Mouse (Mus musculus) MEL (cell line): ENCODE data around the gene Dlgap1. TPM values are rescaled to one million over a fixed set of nuclear protein-coding genes. Genes with fewer than 3 reads are reported as not detected.

Source experiments
- DNase-seq: peaks from one replicate; pipeline ENCODE4 v3.0.0; 2011; ENCODE audit warnings: low read depth, low spot score
- H3K27ac ChIP-seq: 2 replicates; pipeline ENCODE4 v1.5.1; 2012; ENCODE audit warnings: low read depth, mild to moderate bottlenecking, control low read depth, low read length, moderate library complexity; ENCODE audit not compliant: control insufficient read depth
- H3K27me3 ChIP-seq, 2 experiments: fragments of 150-350 bp in 1 of 2; sonication (generic) in 1 of 2; 2 replicates each; pipeline ENCODE4 v1.6.1; 2012; ENCODE audit warnings: low read length in 2 of 2, mild to moderate bottlenecking in 2 of 2, improper control_type of control experiment in 1 of 2, moderate library complexity in 1 of 2; ENCODE audit not compliant: insufficient read depth in 2 of 2, control insufficient read depth in 1 of 2
- H3K36me3 ChIP-seq, 2 experiments: 2 replicates each; pipeline ENCODE4 v1.6.1; 2012 to 2014; ENCODE audit warnings: low read length in 2 of 2, improper control_type of control experiment in 1 of 2, inconsistent platforms in 1 of 2, mild to moderate bottlenecking in 1 of 2; ENCODE audit not compliant: insufficient read depth in 2 of 2, control insufficient read depth in 1 of 2
- H3K4me1 ChIP-seq, 2 experiments: fragments of 150-350 bp in 1 of 2; sonication (generic) in 1 of 2; 2 replicates each; pipeline ENCODE4 v1.6.1; 2012; ENCODE audit warnings: low read length in 2 of 2, improper control_type of control experiment in 1 of 2, mild to moderate bottlenecking in 1 of 2; ENCODE audit not compliant: insufficient read depth in 2 of 2, control insufficient read depth in 1 of 2
- H3K4me3 ChIP-seq, 2 experiments: fragments of 150-350 bp in 1 of 2; sonication (generic) in 1 of 2; 2 replicates each; pipeline ENCODE4 v1.5.1; 2012; ENCODE audit warnings: low read depth in 2 of 2, low read length in 2 of 2, mild to moderate bottlenecking in 2 of 2, moderate library complexity in 2 of 2, control low read depth in 1 of 2, improper control_type of control experiment in 1 of 2; ENCODE audit not compliant: control insufficient read depth in 1 of 2, insufficient read depth in 1 of 2
- H3K79me2 ChIP-seq: 2 replicates; pipeline ENCODE4 v1.6.1; 2012; ENCODE audit warnings: mild to moderate bottlenecking, low read length, moderate library complexity; ENCODE audit not compliant: control insufficient read depth, poor library complexity, insufficient read depth
- H3K9ac ChIP-seq: 2 replicates; pipeline ENCODE4 v1.6.1; 2012; ENCODE audit warnings: low read depth, mild to moderate bottlenecking, control low read depth, low read length, moderate library complexity; ENCODE audit not compliant: control insufficient read depth, poor library complexity, severe bottlenecking
- H3K9me3 ChIP-seq: fragments of 150-350 bp; sonication (generic); replicated peaks from 2 replicates; pipeline ENCODE4 v1.6.1; 2012; ENCODE audit warnings: mild to moderate bottlenecking, low read length, improper control_type of control experiment, moderate library complexity; ENCODE audit not compliant: insufficient read depth
- BHLHE40 ChIP-seq: IDR thresholded peaks from 2 replicates; pipeline ENCODE4 v1.6.1; 2012; ENCODE audit warnings: low read depth, mild to moderate bottlenecking, inconsistent platforms, low read length, improper control_type of control experiment, borderline replicate concordance
- CHD2 ChIP-seq: IDR thresholded peaks from 2 replicates; pipeline ENCODE4 v1.6.1; 2011; ENCODE audit warnings: low read length, improper control_type of control experiment
- E2F4 ChIP-seq: IDR thresholded peaks from 2 replicates; pipeline ENCODE4 v1.6.1; 2011; ENCODE audit warnings: low read depth, low read length, improper control_type of control experiment, borderline replicate concordance
- ETS1 ChIP-seq: IDR thresholded peaks from 2 replicates; pipeline ENCODE4 v1.6.1; 2012; ENCODE audit warnings: low read depth, mild to moderate bottlenecking, inconsistent platforms, low read length, improper control_type of control experiment, moderate library complexity
- GATA1 ChIP-seq: IDR thresholded peaks from 2 replicates; pipeline ENCODE4 v1.6.1; 2011; ENCODE audit warnings: low read depth, low read length, improper control_type of control experiment
- HCFC1 ChIP-seq: IDR thresholded peaks from 2 replicates; pipeline ENCODE4 v1.6.1; 2012; ENCODE audit warnings: low read depth, mild to moderate bottlenecking, inconsistent platforms, low read length, improper control_type of control experiment, moderate library complexity
- KAT2A ChIP-seq: conservative IDR thresholded peaks from 2 replicates; pipeline ENCODE4 v1.6.1; 2012; ENCODE audit warnings: low read depth, low read length, improper control_type of control experiment, inconsistent platforms
- MAZ ChIP-seq: IDR thresholded peaks from 2 replicates; pipeline ENCODE4 v1.6.1; 2012; ENCODE audit warnings: low read depth, mild to moderate bottlenecking, inconsistent platforms, low read length, improper control_type of control experiment
- MEF2A ChIP-seq: IDR thresholded peaks from 2 replicates; pipeline ENCODE4 v1.6.1; 2014; ENCODE audit warnings: low read depth, mild to moderate bottlenecking, inconsistent platforms, low read length, improper control_type of control experiment; ENCODE audit not compliant: poor library complexity, insufficient replicate concordance, severe bottlenecking; ENCODE audit errors: extremely low read depth
- MXI1 ChIP-seq: IDR thresholded peaks from 2 replicates; pipeline ENCODE4 v1.6.1; 2011; ENCODE audit warnings: mild to moderate bottlenecking, low read depth, low read length, improper control_type of control experiment
- MYB ChIP-seq: IDR thresholded peaks from 2 replicates; pipeline ENCODE4 v1.6.1; 2011; ENCODE audit warnings: mild to moderate bottlenecking, low read depth, low read length, improper control_type of control experiment
- NELFE ChIP-seq: IDR thresholded peaks from 2 replicates; pipeline ENCODE4 v1.6.1; 2011; ENCODE audit warnings: low read depth, low read length, improper control_type of control experiment
- NRF1 ChIP-seq: IDR thresholded peaks from 2 replicates; pipeline ENCODE4 v1.6.1; 2014; ENCODE audit warnings: low read depth, mild to moderate bottlenecking, inconsistent platforms, low read length, improper control_type of control experiment, moderate library complexity; ENCODE audit not compliant: poor library complexity, insufficient read depth, severe bottlenecking
- POLR2A ChIP-seq, 2 experiments: IDR thresholded peaks; 2 replicates each; pipeline ENCODE4 v1.6.1; 2011 to 2012; ENCODE audit warnings: low read length in 2 of 2, mild to moderate bottlenecking in 2 of 2, control low read depth in 1 of 2, improper control_type of control experiment in 1 of 2, low read depth in 1 of 2, moderate library complexity in 1 of 2; ENCODE audit not compliant: control insufficient read depth in 1 of 2, insufficient read depth in 1 of 2, poor library complexity in 1 of 2
- POLR2AphosphoS2 ChIP-seq: IDR thresholded peaks from 2 replicates; pipeline ENCODE4 v1.6.1; 2011; ENCODE audit warnings: low read length, improper control_type of control experiment
- RCOR1 ChIP-seq: IDR thresholded peaks from 2 replicates; pipeline ENCODE4 v1.6.1; 2012; ENCODE audit warnings: low read depth, mild to moderate bottlenecking, inconsistent platforms, low read length, improper control_type of control experiment
- TAL1 ChIP-seq: IDR thresholded peaks from 2 replicates; pipeline ENCODE4 v1.6.1; 2012; ENCODE audit warnings: mild to moderate bottlenecking, inconsistent platforms, low read length, moderate library complexity, mixed read lengths
- UBTF ChIP-seq: IDR thresholded peaks from 2 replicates; pipeline ENCODE4 v1.6.1; 2012; ENCODE audit warnings: low read depth, mild to moderate bottlenecking, inconsistent platforms, low read length, improper control_type of control experiment, moderate library complexity, borderline replicate concordance; ENCODE audit not compliant: insufficient read depth
- USF1 ChIP-seq: IDR thresholded peaks from 2 replicates; pipeline ENCODE4 v1.6.1; 2014; ENCODE audit warnings: low read depth, mild to moderate bottlenecking, inconsistent platforms, low read length, improper control_type of control experiment, moderate library complexity
- polyA plus RNA-seq, 2 experiments: library from polyadenylated mRNA; stranded (reverse) in 1 of 2; unstranded in 1 of 2; fragments of >175 nt in 1 of 2; fragments of >200 nt in 1 of 2; gene quantifications; 2 replicates each; pipeline versions ENCODE4 v1.2.1 to v1.2.4; 2012; ENCODE audit warnings: low replicate concordance in 2 of 2, low read depth in 1 of 2; ENCODE audit not compliant: insufficient read length in 2 of 2, insufficient read depth in 1 of 2, missing spikeins in 1 of 2
- total RNA-seq: library from RNA; depleted of rRNA; stranded (reverse); fragments of 300-350 nt; gene quantifications from 2 replicates; pipeline ENCODE4 v1.2.3, GENCODE M21; 2012

Dlgap1 gene
- total and polyA plus RNA-seq, 3 experiments = 0.06 TPM; not detected in 2

DNA sequence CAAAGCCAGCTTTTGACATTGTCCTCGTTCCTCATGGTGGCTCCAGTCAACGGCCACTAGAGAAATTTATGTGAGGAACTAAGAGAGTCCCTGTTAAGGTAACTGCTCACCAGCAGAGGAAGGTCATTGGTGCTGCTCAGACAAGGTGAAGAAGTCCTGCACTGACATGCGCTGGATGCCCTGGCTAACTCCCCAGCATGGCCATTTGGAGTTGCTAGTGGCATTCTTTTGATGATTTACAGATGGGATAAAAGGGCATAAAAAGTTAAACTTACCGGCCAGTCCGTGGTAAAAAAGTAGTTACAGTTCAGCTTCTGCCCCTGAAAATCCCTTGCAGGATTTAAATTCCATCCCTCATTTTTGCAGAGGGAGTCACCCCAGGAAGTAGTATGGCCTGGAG is 841.9 kb downstream of the Dlgap1 start:
- H3K4me1 ChIP-seq = no peaks in the 10 kb centered on the region
- no peak overlapping the region for H3K27ac ChIP-seq
- H3K9ac ChIP-seq = no peak overlapping the region
- no peaks in the 10 kb centered on the region for H3K9me3 ChIP-seq
- no peaks in the 10 kb centered on the region; a peak in 1 of 4 replicates for H3K27me3 ChIP-seq
- TF ChIP-seq NELFE (no peak), TAL1 (no peak), RCOR1 (no peak), USF1 (no peak)
- no peaks in the 10 kb centered on the region for H3K36me3 ChIP-seq
- DNase-seq = no peak
- no peak overlapping the region for H3K4me3 ChIP-seq
- H3K79me2 ChIP-seq = no peaks in the 10 kb centered on the region

DNA sequence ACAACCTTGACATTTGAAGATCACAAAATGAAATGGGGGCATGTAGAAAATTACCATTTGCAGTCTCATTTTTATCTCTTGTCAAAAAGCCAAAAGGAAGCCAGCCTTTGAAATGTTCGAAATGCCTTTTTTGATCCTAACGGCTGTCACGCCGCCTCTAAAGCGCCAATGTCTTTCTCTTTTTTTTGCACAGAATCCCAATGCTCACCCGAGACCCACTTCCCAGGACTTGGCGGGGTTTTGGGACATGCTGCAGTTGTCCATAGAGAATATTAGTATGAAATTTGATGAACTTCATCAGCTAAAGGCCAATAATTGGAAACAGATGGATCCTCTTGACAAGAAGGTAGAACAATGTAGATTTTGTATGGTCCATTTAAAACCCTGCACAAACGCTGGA is 846.1 kb downstream of the Dlgap1 start:
- H3K4me3 ChIP-seq = no peak overlapping the region
- no peak for TF ChIP-seq HCFC1
- no peak for TF ChIP-seq MAZ
- TF ChIP-seq UBTF = no peak
- no peak for TF ChIP-seq ETS1
- no peak for TF ChIP-seq GATA1
- TF ChIP-seq MYB = no peak
- no peak for TF ChIP-seq POLR2A (IDR thresholded peaks at IDR 0.05; ENCODE audit: control insufficient read depth in 1 of 2, insufficient read depth in 1 of 2, low read depth in 1 of 2, low read length in 2 of 2, poor library complexity in 1 of 2)
- TF ChIP-seq BHLHE40 = no peak
- TF ChIP-seq NRF1 = no peak
- no peak for TF ChIP-seq MEF2A
- TF ChIP-seq RCOR1 = no peak
- no peak for TF ChIP-seq KAT2A
- no peak for TF ChIP-seq POLR2AphosphoS2
- TF ChIP-seq E2F4 = no peak
- TF ChIP-seq MXI1 = no peak
- TF ChIP-seq CHD2 = no peak
- TF ChIP-seq NELFE = no peak
- TF ChIP-seq, all 39 proteins: peak for 0
- DNase-seq = no peak
- Histone ChIP-seq H3K4me1 (no peaks in the 10 kb centered on the region), H3K9me3 (no peaks in the 10 kb centered on the region), H3K79me2 (no peaks in the 10 kb centered on the region), H3K36me3 (no peaks in the 10 kb centered on the region), H3K27me3 (peaks cover 0 to 3% of the 10 kb centered on the region in 2 experiments; a peak in 2 of 4 replicates), H3K27ac (no peak overlapping the region), H3K9ac (no peak overlapping the region)
